Mouse (Mus musculus): ENCODE data around the gene Gm5105.

The Gm5105 gene

GRCm38 (mm10) chr3:138027575-138028362 is 39.4 kb downstream of the Gm5105 start:
- no peak for DNase-seq (ENCODE audit: low spot score)

- DNase-seq (ENCODE audit: low spot score), result peak; percentile 14
Observed at GRCm38 (mm10) chr3:138026286-138026685, 40.9 kb downstream of the Gm5105 start.

- DNase-seq (ENCODE audit: low spot score), result no peak
Observed at GRCm38 (mm10) chr3:138022651-138023050, 44.5 kb downstream of the Gm5105 start.

- no peak for DNase-seq (ENCODE audit: low spot score)
Observed at GRCm38 (mm10) chr3:138022003-138022402, 45.2 kb downstream of the Gm5105 start.

GRCm38 (mm10) chr3:138016810-138017209 is 50.4 kb downstream of the Gm5105 start:
- no peak for DNase-seq (ENCODE audit: low spot score)

- no peak for DNase-seq (ENCODE audit: low spot score)
Observed at GRCm38 (mm10) chr3:138014725-138015124, 52.5 kb downstream of the Gm5105 start.

GRCm38 (mm10) chr3:138012351-138012750 is 54.8 kb downstream of the Gm5105 start:
- no peak for DNase-seq (ENCODE audit: low spot score)

- DNase-seq (ENCODE audit: low spot score), result peak; percentile 11
Observed at GRCm38 (mm10) chr3:138008152-138008551, 59.0 kb downstream of the Gm5105 start.

- no peak for DNase-seq (ENCODE audit: low spot score)
Observed at GRCm38 (mm10) chr3:138006896-138007295, 60.3 kb downstream of the Gm5105 start.

GRCm38 (mm10) chr3:138003264-138003663 is 63.9 kb downstream of the Gm5105 start:
- DNase-seq (ENCODE audit: low spot score), result no peak

GRCm38 (mm10) chr3:138002545-138002944 is 64.6 kb downstream of the Gm5105 start:
- DNase-seq (ENCODE audit: low spot score), result no peak

- DNase-seq (ENCODE audit: low spot score), result no peak
Observed at GRCm38 (mm10) chr3:138001865-138002264, 65.3 kb downstream of the Gm5105 start.

GRCm38 (mm10) chr3:138000724-138001069 is 66.5 kb downstream of the Gm5105 start:
- peak; percentile 21 for DNase-seq (ENCODE audit: low spot score)

- DNase-seq (ENCODE audit: low spot score), result no peak
Observed at GRCm38 (mm10) chr3:138000062-138000723, 67.0 kb downstream of the Gm5105 start.

GRCm38 (mm10) chr3:137999224-137999790 is 67.9 kb downstream of the Gm5105 start:
- no peak for DNase-seq (ENCODE audit: low spot score)

Data from adipocyte (in vitro differentiated cells).